Mouse (Mus musculus): ENCODE data around the gene Lrrc8a.

- TF ChIP-seq CTCF (IDR thresholded peaks at IDR 0.05; ENCODE audit: low read depth, low read length) = no peak
- TF ChIP-seq POLR2A (IDR thresholded peaks at IDR 0.05; ENCODE audit: borderline replicate concordance, low read depth, low read length) = no peak
Observed at GRCm38 (mm10) chr2:30285416-30286181, 48.1 kb downstream of the Lrrc8a start.
